Mouse (Mus musculus) bone marrow macrophage, adult 2 months (primary cell): ENCODE measurements around the gene Stat6.

Experiments
- CTCF ChIP-seq: IDR thresholded peaks from 2 replicates; pipeline ENCODE4 v1.5.1; 2012; ENCODE audit warnings: low read depth, mild to moderate bottlenecking, low read length, moderate library complexity
- POLR2A ChIP-seq: IDR thresholded peaks from 2 replicates; pipeline ENCODE4 v1.6.1; 2012; ENCODE audit warnings: mild to moderate bottlenecking, low read depth, low read length, borderline replicate concordance

- TF ChIP-seq POLR2A (no peak), CTCF (no peak)
Measured at GRCm38 (mm10) chr10:127667269-127668092, 24.7 kb downstream of the Stat6 start.
